Mouse (Mus musculus): ENCODE measurements around the gene Reck. TPM values are rescaled to one million over a fixed set of nuclear protein-coding genes. Genes with fewer than 3 reads are reported as not detected.

Gene Reck
- polyA plus RNA-seq, 1 experiment from 2014 or later, result 10.2 TPM

- H3K4me2 ChIP-seq (replicated peaks; ENCODE audit: low read depth), result no peak overlapping the region
- no peak for TF ChIP-seq CTCF (IDR thresholded peaks at IDR 0.05; ENCODE audit: low read depth)
- no peak for TF ChIP-seq EP300 (optimal IDR thresholded peaks at IDR 0.05)
- 90% methylated on average over 22 of the region's 22 CpGs for WGBS
- no peak overlapping the region for H3K27ac ChIP-seq (replicated peaks)
- no peak overlapping the region for H3K4me3 ChIP-seq (ENCODE audit: low read depth, low read length)
- no peaks in the 10 kb centered on the region for H3K9me3 ChIP-seq (ENCODE audit: control insufficient read depth, low read length)
- no peaks in the 10 kb centered on the region for H3K36me3 ChIP-seq (ENCODE audit: control insufficient read depth, insufficient read depth, low read length)
- ATAC-seq (ENCODE audit: low FRiP score, low TSS enrichment), result no peak
- no peak overlapping the region for H3K9ac ChIP-seq (ENCODE audit: low read length)
- no peaks in the 10 kb centered on the region for H3K27me3 ChIP-seq (ENCODE audit: control insufficient read depth, insufficient read depth, low read length)
- H3K4me1 ChIP-seq (replicated peaks; ENCODE audit: control insufficient read depth, insufficient read depth), result no peaks in the 10 kb centered on the region; the same call in 1 of the 2 replicates
- no peak for DNase-seq (ENCODE audit: low spot score)
Observed at GRCm38 (mm10) chr4:43983756-43984155, 108.4 kb downstream of the Reck start.

- H3K27ac ChIP-seq (replicated peaks), result no peak overlapping the region
- ATAC-seq (ENCODE audit: low FRiP score, low TSS enrichment), result no peak
- no peaks in the 10 kb centered on the region for H3K27me3 ChIP-seq (ENCODE audit: control insufficient read depth, insufficient read depth, low read length)
- no peak for DNase-seq (ENCODE audit: low spot score)
- H3K4me1 ChIP-seq (replicated peaks; ENCODE audit: control insufficient read depth, insufficient read depth), result no peaks in the 10 kb centered on the region
- WGBS, result 94% methylated on average over 19 of the region's 19 CpGs
- H3K9me3 ChIP-seq (ENCODE audit: control insufficient read depth, low read length), result no peaks in the 10 kb centered on the region
- H3K36me3 ChIP-seq (ENCODE audit: control insufficient read depth, insufficient read depth, low read length), result no peaks in the 10 kb centered on the region
- TF ChIP-seq CTCF (IDR thresholded peaks at IDR 0.05; ENCODE audit: low read depth) (no peak), EP300 (optimal IDR thresholded peaks at IDR 0.05) (no peak)
- no peak overlapping the region for H3K9ac ChIP-seq (ENCODE audit: low read length)
- no peak overlapping the region for H3K4me2 ChIP-seq (replicated peaks; ENCODE audit: low read depth)
- H3K4me3 ChIP-seq (ENCODE audit: low read depth, low read length), result no peak overlapping the region
Observed at GRCm38 (mm10) chr4:43984326-43984725, 109.0 kb downstream of the Reck start.

DNA sequence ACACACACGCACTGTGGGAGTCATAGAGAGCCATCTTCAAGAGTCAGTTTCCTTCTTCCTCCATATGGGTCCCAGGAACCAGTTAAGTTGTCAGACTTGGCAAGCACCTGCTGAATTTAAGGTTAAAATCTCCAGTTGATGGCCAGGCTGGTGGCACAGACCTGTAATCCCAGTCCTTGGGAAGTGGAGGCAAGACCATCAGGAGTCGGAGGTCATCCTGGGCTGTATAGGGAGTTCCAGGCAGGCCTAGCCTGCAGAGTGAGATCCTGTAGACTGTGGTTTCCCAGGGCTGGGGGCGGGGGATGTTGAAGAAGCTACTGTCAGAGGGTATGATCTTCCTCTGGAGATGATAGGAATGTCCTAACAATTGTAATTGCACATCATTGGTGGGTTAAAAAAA lies 113.6 kb downstream of the Reck start:
- no peaks in the 10 kb centered on the region for H3K27me3 ChIP-seq (ENCODE audit: control insufficient read depth, insufficient read depth, low read length)
- H3K4me2 ChIP-seq (replicated peaks; ENCODE audit: low read depth), result no peak overlapping the region
- no peak for TF ChIP-seq CTCF (IDR thresholded peaks at IDR 0.05; ENCODE audit: low read depth)
- TF ChIP-seq EP300 (optimal IDR thresholded peaks at IDR 0.05), result no peak
- no peaks in the 10 kb centered on the region for H3K9me3 ChIP-seq (ENCODE audit: control insufficient read depth, low read length)
- WGBS, result 92% methylated on average over 3 of the region's 3 CpGs
- DNase-seq (ENCODE audit: low spot score) (no peak), ATAC-seq (ENCODE audit: low FRiP score, low TSS enrichment) (no peak)
- H3K36me3 ChIP-seq (ENCODE audit: control insufficient read depth, insufficient read depth, low read length), result no peaks in the 10 kb centered on the region
- no peaks in the 10 kb centered on the region for H3K4me1 ChIP-seq (replicated peaks; ENCODE audit: control insufficient read depth, insufficient read depth)
- no peak overlapping the region for H3K4me3 ChIP-seq (ENCODE audit: low read depth, low read length)
- H3K9ac ChIP-seq (ENCODE audit: low read length), result no peak overlapping the region
- H3K27ac ChIP-seq (replicated peaks), result no peak overlapping the region

GRCm38 (mm10) chr4:43993072-43993471 lies 117.7 kb downstream of the Reck start:
- ATAC-seq (ENCODE audit: low FRiP score, low TSS enrichment), result no peak
- no peak for DNase-seq (ENCODE audit: low spot score)
- Histone ChIP-seq H3K4me3 (ENCODE audit: low read depth, low read length) (no peak overlapping the region), H3K27me3 (ENCODE audit: control insufficient read depth, insufficient read depth, low read length) (no peaks in the 10 kb centered on the region), H3K4me1 (replicated peaks; ENCODE audit: control insufficient read depth, insufficient read depth) (no peaks in the 10 kb centered on the region), H3K9ac (ENCODE audit: low read length) (no peak overlapping the region), H3K9me3 (ENCODE audit: control insufficient read depth, low read length) (no peaks in the 10 kb centered on the region), H3K27ac (replicated peaks) (no peak overlapping the region), H3K4me2 (replicated peaks; ENCODE audit: low read depth) (no peak overlapping the region), H3K36me3 (ENCODE audit: control insufficient read depth, insufficient read depth, low read length) (no peaks in the 10 kb centered on the region)
- 92% methylated on average over 11 of the region's 11 CpGs for WGBS
- TF ChIP-seq EP300 (optimal IDR thresholded peaks at IDR 0.05), result no peak
- no peak for TF ChIP-seq CTCF (IDR thresholded peaks at IDR 0.05; ENCODE audit: low read depth)

DNA sequence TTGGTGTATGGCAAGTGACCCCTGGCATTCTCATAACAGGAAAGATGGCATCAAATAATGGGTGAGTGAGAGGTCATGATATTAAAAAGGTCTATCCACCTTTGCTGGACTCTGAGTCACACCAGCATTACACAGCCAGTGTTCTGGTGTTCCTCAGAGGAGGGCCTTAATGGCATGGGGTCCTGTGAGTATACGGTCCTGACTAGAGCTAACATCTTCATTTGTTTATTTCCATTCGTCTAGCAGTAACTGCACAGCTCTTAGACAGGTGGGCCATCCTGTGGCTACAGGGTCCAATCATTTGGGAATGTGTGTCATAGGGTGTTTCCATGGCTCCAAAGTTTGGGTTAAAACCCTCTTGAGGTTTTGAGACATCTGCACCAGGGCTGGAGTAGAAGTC lies 119.0 kb downstream of the Reck start:
- TF ChIP-seq EP300 (optimal IDR thresholded peaks at IDR 0.05), result no peak
- no peak for TF ChIP-seq CTCF (IDR thresholded peaks at IDR 0.05; ENCODE audit: low read depth)
- H3K4me2 ChIP-seq (replicated peaks; ENCODE audit: low read depth), result no peak overlapping the region
- H3K9ac ChIP-seq (ENCODE audit: low read length), result no peak overlapping the region
- no peaks in the 10 kb centered on the region for H3K27me3 ChIP-seq (ENCODE audit: control insufficient read depth, insufficient read depth, low read length)
- H3K27ac ChIP-seq (replicated peaks), result no peak overlapping the region
- WGBS, result 65% methylated on average over 2 of the region's 2 CpGs
- H3K4me1 ChIP-seq (replicated peaks; ENCODE audit: control insufficient read depth, insufficient read depth), result no peaks in the 10 kb centered on the region
- ATAC-seq (ENCODE audit: low FRiP score, low TSS enrichment) (no peak), DNase-seq (ENCODE audit: low spot score) (no peak)
- no peak overlapping the region for H3K4me3 ChIP-seq (ENCODE audit: low read depth, low read length)
- no peaks in the 10 kb centered on the region for H3K36me3 ChIP-seq (ENCODE audit: control insufficient read depth, insufficient read depth, low read length)
- H3K9me3 ChIP-seq (ENCODE audit: control insufficient read depth, low read length), result no peaks in the 10 kb centered on the region

Other genes with a start within 250 kb of the Reck start
- 4.8 and 6.7 TPM in 2 replicates for gene Npr2, start 243.6 kb upstream of the Reck start, polyA plus RNA-seq (2015; fragmentation: Nextera tagmentation; extraction: Ambion mirVana)
- gene Spag8, start 221.9 kb upstream of the Reck start, polyA plus RNA-seq (2015; fragmentation: Nextera tagmentation; extraction: Ambion mirVana), result 0.23 and 0.38 TPM in 2 replicates
- 150 and 152 TPM in 2 replicates for gene Hint2, start 219.1 kb upstream of the Reck start, polyA plus RNA-seq (2015; fragmentation: Nextera tagmentation; extraction: Ambion mirVana)
- 2.0 and 2.4 TPM in 2 replicates for gene Tmem8b, start 206.6 kb upstream of the Reck start, polyA plus RNA-seq (2015; fragmentation: Nextera tagmentation; extraction: Ambion mirVana)
- gene Fam221b, start 206.4 kb upstream of the Reck start, polyA plus RNA-seq (2015; fragmentation: Nextera tagmentation; extraction: Ambion mirVana), result 3.1 and 3.6 TPM in 2 replicates
- not detected in 2 replicates for gene Olfr70, start 174.7 kb upstream of the Reck start, polyA plus RNA-seq (2015; fragmentation: Nextera tagmentation; extraction: Ambion mirVana)
- not detected in 2 replicates for gene Olfr71, start 165.3 kb upstream of the Reck start, polyA plus RNA-seq (2015; fragmentation: Nextera tagmentation; extraction: Ambion mirVana)
- gene Hrct1, start 148.3 kb upstream of the Reck start, polyA plus RNA-seq (2015; fragmentation: Nextera tagmentation; extraction: Ambion mirVana), result 6.1 and 7.8 TPM in 2 replicates
- gene Spaar, start 145.5 kb upstream of the Reck start, polyA plus RNA-seq (2015; fragmentation: Nextera tagmentation; extraction: Ambion mirVana), result 0.27 and 0.30 TPM in 2 replicates
- not detected in 2 replicates for gene Olfr159, start 104.5 kb upstream of the Reck start, polyA plus RNA-seq (2015; fragmentation: Nextera tagmentation; extraction: Ambion mirVana)
- gene Olfr156, start 51.6 kb upstream of the Reck start, polyA plus RNA-seq (2015; fragmentation: Nextera tagmentation; extraction: Ambion mirVana), result not detected in 2 replicates
- gene Olfr157, start 35.3 kb upstream of the Reck start, polyA plus RNA-seq (2015; fragmentation: Nextera tagmentation; extraction: Ambion mirVana), result 0.04 and 0.06 TPM in 2 replicates
- gene Olfr155, start 24.0 kb upstream of the Reck start, polyA plus RNA-seq (2015; fragmentation: Nextera tagmentation; extraction: Ambion mirVana), result 0.02 TPM in 1 of 2 replicates, not detected in the other
- 43.4 and 46.4 TPM in 2 replicates for gene Glipr2, start 81.9 kb downstream of the Reck start, polyA plus RNA-seq (2015; fragmentation: Nextera tagmentation; extraction: Ambion mirVana)
- gene Ccin, start 108.0 kb downstream of the Reck start, polyA plus RNA-seq (2015; fragmentation: Nextera tagmentation; extraction: Ambion mirVana), result not detected in 2 replicates
- gene Clta, start 128.9 kb downstream of the Reck start, polyA plus RNA-seq (2015; fragmentation: Nextera tagmentation; extraction: Ambion mirVana), result 191 and 194 TPM in 2 replicates
- 19.2 and 21.1 TPM in 2 replicates for gene Gne, start 208.6 kb downstream of the Reck start, polyA plus RNA-seq (2015; fragmentation: Nextera tagmentation; extraction: Ambion mirVana)

Measured in stomach, postnatal 0 days (tissue).